Mouse (Mus musculus) skeletal muscle tissue, adult 2 months (tissue): ENCODE results near the gene Ywhag.
A peak's percentile ranks its signal among the peaks of the same experiment; 100 is the strongest.

ENCODE experiments used
- DNase-seq: peaks from one replicate; pipeline ENCODE4 v3.0.0-alpha.2; 2012; ENCODE audit warnings: low read depth, low spot score

Ywhag gene

GRCm38 (mm10) chr5:135913201-135913600 is 21.2 kb downstream of the Ywhag start:
- no peak for DNase-seq

- DNase-seq = no peak
These were observed 22.7 kb downstream of the Ywhag start for GRCm38 (mm10) chr5:135911633-135912220.

GRCm38 (mm10) chr5:135910813-135911212 is 23.6 kb downstream of the Ywhag start:
- DNase-seq = no peak

- DNase-seq = no peak
These were observed 24.8 kb downstream of the Ywhag start for GRCm38 (mm10) chr5:135909646-135910045.

GRCm38 (mm10) chr5:135908989-135909388 is 25.4 kb downstream of the Ywhag start:
- no peak for DNase-seq

GRCm38 (mm10) chr5:135908185-135908584 is 26.2 kb downstream of the Ywhag start:
- DNase-seq = no peak

- peak; percentile 97 for DNase-seq
These were observed 27.2 kb downstream of the Ywhag start for GRCm38 (mm10) chr5:135907256-135907655.

- DNase-seq = no peak
These were observed 27.6 kb downstream of the Ywhag start for GRCm38 (mm10) chr5:135906846-135907245.

GRCm38 (mm10) chr5:135905320-135906225 is 28.8 kb downstream of the Ywhag start:
- no peak for DNase-seq

GRCm38 (mm10) chr5:135904259-135904658 is 30.2 kb downstream of the Ywhag start:
- no peak for DNase-seq

GRCm38 (mm10) chr5:135903551-135904151 is 30.8 kb downstream of the Ywhag start:
- DNase-seq = peak; percentile 89

GRCm38 (mm10) chr5:135903058-135903457 is 31.4 kb downstream of the Ywhag start:
- DNase-seq = no peak

GRCm38 (mm10) chr5:135901354-135902095 is 32.9 kb downstream of the Ywhag start:
- no peak for DNase-seq

- no peak for DNase-seq
These were observed 33.7 kb downstream of the Ywhag start for GRCm38 (mm10) chr5:135900701-135901100.

GRCm38 (mm10) chr5:135899833-135900232 is 34.6 kb downstream of the Ywhag start:
- no peak for DNase-seq

GRCm38 (mm10) chr5:135898995-135899394 is 35.4 kb downstream of the Ywhag start:
- DNase-seq = no peak

GRCm38 (mm10) chr5:135898028-135898427 is 36.4 kb downstream of the Ywhag start:
- peak; percentile 71 for DNase-seq

- no peak for DNase-seq
These were observed 39.5 kb downstream of the Ywhag start for GRCm38 (mm10) chr5:135894958-135895357.

GRCm38 (mm10) chr5:135892589-135893351 is 41.6 kb downstream of the Ywhag start:
- DNase-seq = no peak

GRCm38 (mm10) chr5:135890920-135891319 is 43.5 kb downstream of the Ywhag start:
- no peak for DNase-seq

- DNase-seq = no peak
These were observed 44.1 kb downstream of the Ywhag start for GRCm38 (mm10) chr5:135890323-135890722.
